Mouse (Mus musculus) limb, embryonic 15.5 days (tissue): ENCODE measurements around the gene Syn3. TPM values are rescaled to one million over a fixed set of nuclear protein-coding genes. Genes with fewer than 3 reads are reported as not detected.

Experiments
- ATAC-seq: fragments of 200-750 bp; cut with Nextera tagmentation; 2 replicates; pipeline ENCODE4 v1.8.0; 2017; ENCODE audit warnings: low read depth, moderate TSS enrichment; ENCODE audit not compliant: insufficient number of reproducible peaks, low FRiP score, low TSS enrichment
- H3K27ac ChIP-seq: fragments of 300-500 bp; sonication (generic); 2 replicates; pipeline ENCODE4 v1.5.1; 2015; ENCODE audit warnings: moderate library complexity, mild to moderate bottlenecking, inconsistent platforms
- H3K27me3 ChIP-seq: fragments of 300-500 bp; sonication (generic); 2 replicates; pipeline ENCODE4 v1.6.1; 2015; ENCODE audit warnings: inconsistent platforms
- H3K36me3 ChIP-seq: fragments of 300-500 bp; sonication (generic); 2 replicates; pipeline ENCODE4 v1.6.1; 2015; ENCODE audit warnings: inconsistent platforms
- H3K4me1 ChIP-seq: fragments of 300-500 bp; sonication (generic); 2 replicates; pipeline ENCODE4 v1.6.1; 2015; ENCODE audit warnings: inconsistent platforms
- H3K4me2 ChIP-seq: fragments of 300-500 bp; sonication (generic); 2 replicates; pipeline ENCODE4 v1.6.1; 2015; ENCODE audit warnings: mild to moderate bottlenecking, inconsistent platforms
- H3K4me3 ChIP-seq: fragments of 300-500 bp; sonication (generic); 2 replicates; pipeline ENCODE4 v1.5.1; 2015; ENCODE audit warnings: mild to moderate bottlenecking, inconsistent platforms
- H3K9ac ChIP-seq: fragments of 300-500 bp; sonication (generic); 2 replicates; pipeline ENCODE4 v1.6.1; 2015; ENCODE audit warnings: inconsistent platforms
- H3K9me3 ChIP-seq: fragments of 300-500 bp; sonication (generic); 2 replicates; pipeline ENCODE4 v1.6.1; 2016; ENCODE audit warnings: inconsistent platforms
- WGBS: fragments of 180-500 bp; shearing (Covaris S2); methylation state at CpG from one replicate; pipeline ENCODE4 v1.1.7; 2015; 5-methylcytosine and 5-hydroxymethylcytosine counted together
- polyA plus RNA-seq: library from polyadenylated mRNA; unstranded; fragments of >200 nt; fragmentation: Nextera tagmentation; extraction: Ambion mirVana; gene quantifications from 2 replicates; pipeline ENCODE4 v1.2.1, GENCODE M21; 2015

The Syn3 gene
- polyA plus RNA-seq, 1 experiment from 2014 or later, result 1.7 TPM

DNA sequence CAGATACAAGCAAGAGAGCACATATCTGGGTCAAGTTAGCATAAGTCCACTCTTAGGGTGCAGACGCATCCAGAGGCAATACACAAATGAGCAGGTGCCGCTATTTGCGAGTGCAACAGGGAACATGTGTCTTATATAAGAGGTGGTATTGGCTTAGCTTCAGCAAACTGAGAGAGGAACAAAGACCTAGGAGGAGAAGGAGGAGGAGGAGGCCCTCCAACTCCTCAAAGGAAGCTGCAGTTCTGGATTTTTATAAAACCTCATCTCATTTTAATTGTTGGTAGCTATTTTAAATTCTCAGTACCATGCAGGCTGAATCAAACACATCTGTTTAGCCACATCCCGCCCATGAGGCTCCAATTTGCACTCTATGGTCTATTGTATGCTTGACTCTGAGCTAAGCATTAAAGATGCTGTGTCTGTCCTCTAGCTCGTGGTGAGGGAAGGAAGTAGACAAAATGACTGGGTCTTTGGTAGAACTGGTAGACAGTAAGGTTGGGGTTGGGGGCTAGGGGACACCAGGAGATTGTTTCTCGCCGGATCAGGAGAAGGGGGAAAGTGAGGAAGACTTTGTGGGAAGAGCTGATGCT is 219.0 kb downstream of the Syn3 start:
- ATAC-seq, result no peak
- no peaks in the 10 kb centered on the region for H3K9me3 ChIP-seq
- peaks cover 14% of the 10 kb centered on the region; the same call in 1 of the 2 replicates for H3K4me1 ChIP-seq
- no peak overlapping the region for H3K4me2 ChIP-seq
- H3K9ac ChIP-seq, result no peak overlapping the region
- no peaks in the 10 kb centered on the region for H3K36me3 ChIP-seq
- H3K27ac ChIP-seq, result no peak overlapping the region
- H3K27me3 ChIP-seq, result no peaks in the 10 kb centered on the region
- WGBS, result 73% methylated on average over 7 of the region's 7 CpGs
- H3K4me3 ChIP-seq, result no peak overlapping the region

DNA sequence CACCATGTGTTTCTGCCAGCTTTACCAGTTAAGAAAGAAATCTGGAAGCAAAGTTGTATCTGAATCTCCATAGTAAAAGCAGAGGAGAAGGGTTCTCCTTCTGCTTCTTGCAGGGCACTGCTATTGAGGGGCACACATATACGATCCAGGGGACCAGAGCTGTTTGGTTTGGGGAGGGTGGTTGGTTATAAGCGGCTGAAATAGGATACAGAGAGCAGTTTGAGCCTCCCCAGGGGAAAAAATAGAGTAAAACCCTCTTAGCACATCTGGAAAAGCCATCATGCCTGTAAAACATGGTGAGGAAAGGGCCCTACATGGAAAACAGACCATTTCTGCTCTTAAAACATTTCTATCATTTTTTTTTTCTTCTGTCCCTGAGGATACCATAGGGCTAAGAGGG is 220.2 kb downstream of the Syn3 start:
- Histone ChIP-seq H3K9ac (no peak overlapping the region), H3K4me1 (peaks cover 21% of the 10 kb centered on the region), H3K9me3 (no peaks in the 10 kb centered on the region), H3K27me3 (no peaks in the 10 kb centered on the region), H3K36me3 (no peaks in the 10 kb centered on the region), H3K4me2 (no peak overlapping the region), H3K27ac (no peak overlapping the region), H3K4me3 (no peak overlapping the region)
- 31% methylated on average over 2 of the region's 2 CpGs for whole genome bisulfite sequencing
- ATAC-seq, result no peak

GRCm38 (mm10) chr10:86277327-86277726 is 221.4 kb downstream of the Syn3 start:
- Histone ChIP-seq H3K27ac (no peak overlapping the region), H3K9me3 (no peaks in the 10 kb centered on the region), H3K36me3 (no peaks in the 10 kb centered on the region), H3K4me3 (no peak overlapping the region), H3K4me2 (no peak overlapping the region), H3K4me1 (peaks cover 21% of the 10 kb centered on the region), H3K9ac (no peak overlapping the region), H3K27me3 (no peaks in the 10 kb centered on the region)
- WGBS, result 62% methylated on average over 5 of the region's 5 CpGs
- no peak for ATAC-seq

DNA sequence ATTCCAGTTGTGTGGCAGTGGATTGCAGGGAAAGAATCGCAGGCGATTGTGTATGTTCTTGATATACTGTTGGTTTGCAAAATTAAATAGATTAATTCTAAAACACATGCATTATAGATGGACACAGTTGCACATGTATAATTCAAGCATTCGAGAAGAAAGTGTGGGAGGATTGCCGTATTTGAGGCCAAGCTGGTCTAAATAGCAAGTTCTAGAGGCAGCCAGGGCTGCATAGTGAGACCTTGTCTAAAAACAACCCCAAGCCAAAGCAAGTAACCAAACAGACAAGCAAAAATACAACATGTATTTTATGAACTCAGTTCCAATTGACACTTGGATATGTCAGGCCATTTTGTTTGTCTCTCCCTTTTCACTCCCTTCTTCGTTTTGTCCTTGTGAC is 223.1 kb downstream of the Syn3 start:
- no peaks in the 10 kb centered on the region for H3K9me3 ChIP-seq
- no peak overlapping the region for H3K27ac ChIP-seq
- no peaks in the 10 kb centered on the region for H3K36me3 ChIP-seq
- H3K4me2 ChIP-seq, result no peak overlapping the region
- peaks cover 23% of the 10 kb centered on the region for H3K4me1 ChIP-seq
- ATAC-seq, result no peak
- WGBS, result 87% methylated on average over 5 of the region's 5 CpGs
- H3K9ac ChIP-seq, result no peak overlapping the region
- H3K27me3 ChIP-seq, result no peaks in the 10 kb centered on the region
- no peak overlapping the region for H3K4me3 ChIP-seq

GRCm38 (mm10) chr10:86273410-86274191 is 225.1 kb downstream of the Syn3 start:
- WGBS, result 55% methylated on average over 19 of the region's 19 CpGs

GRCm38 (mm10) chr10:86272826-86273225 is 225.9 kb downstream of the Syn3 start:
- H3K4me1 ChIP-seq, result peaks cover 9% of the 10 kb centered on the region
- H3K9me3 ChIP-seq, result no peaks in the 10 kb centered on the region
- H3K9ac ChIP-seq, result no peak overlapping the region
- no peaks in the 10 kb centered on the region for H3K36me3 ChIP-seq
- H3K4me2 ChIP-seq, result no peak overlapping the region
- no peaks in the 10 kb centered on the region for H3K27me3 ChIP-seq
- ATAC-seq, result no peak
- H3K4me3 ChIP-seq, result no peak overlapping the region
- H3K27ac ChIP-seq, result no peak overlapping the region
- 85% methylated on average over 3 of the region's 3 CpGs for WGBS

More at GRCm38 (mm10) chr10:86273410-86274191, 225.1 kb downstream of the Syn3 start:
- Histone ChIP-seq H3K9ac (no peak overlapping the region), H3K4me1 (peaks cover 12% of the 10 kb centered on the region), H3K4me2 (no peak overlapping the region), H3K27ac (peak overlapping the region; percentile 43), H3K9me3 (no peaks in the 10 kb centered on the region), H3K4me3 (no peak overlapping the region), H3K27me3 (no peaks in the 10 kb centered on the region), H3K36me3 (no peaks in the 10 kb centered on the region)
- 0 out of 2 replicates have a peak, but pooled peaks have one; percentile 55 for ATAC-seq

- Histone ChIP-seq H3K4me2 (no peak overlapping the region), H3K9ac (no peak overlapping the region), H3K27me3 (no peaks in the 10 kb centered on the region), H3K36me3 (no peaks in the 10 kb centered on the region), H3K27ac (no peak overlapping the region), H3K4me3 (no peak overlapping the region), H3K4me1 (peaks cover 9% of the 10 kb centered on the region), H3K9me3 (no peaks in the 10 kb centered on the region)
- no peak for ATAC-seq
- 73% methylated on average over 3 of the region's 3 CpGs for WGBS
Measured at GRCm38 (mm10) chr10:86270254-86270653, 228.4 kb downstream of the Syn3 start.

DNA sequence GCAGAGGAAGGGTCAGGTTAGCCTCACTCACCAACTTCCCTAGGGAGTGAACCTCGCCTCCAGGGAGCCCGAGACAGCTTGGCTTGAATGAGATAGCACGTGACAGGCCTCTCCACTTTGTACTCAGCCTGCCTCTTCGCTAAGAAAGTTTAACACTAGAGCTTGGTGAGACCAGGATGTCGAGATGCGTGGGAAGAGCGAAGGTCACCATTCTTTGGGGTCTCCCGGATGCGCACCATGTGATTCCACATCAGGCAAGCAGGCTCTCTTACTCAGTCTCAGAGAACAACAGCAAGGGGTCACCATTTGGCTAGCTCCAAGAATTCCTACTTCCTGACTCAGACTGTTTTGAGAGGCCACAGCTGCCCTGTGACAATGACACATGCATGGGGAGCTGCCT is 234.1 kb downstream of the Syn3 start:
- Histone ChIP-seq H3K4me1 (no peaks in the 10 kb centered on the region), H3K9ac (no peak overlapping the region), H3K4me3 (no peak overlapping the region), H3K4me2 (no peak overlapping the region), H3K9me3 (0 out of 2 replicates have a peak, but pooled peaks cover 5% of the 10 kb centered on the region), H3K36me3 (no peaks in the 10 kb centered on the region), H3K27me3 (no peaks in the 10 kb centered on the region), H3K27ac (no peak overlapping the region)
- no peak for ATAC-seq
- 86% methylated on average over 9 of the region's 9 CpGs for WGBS

DNA sequence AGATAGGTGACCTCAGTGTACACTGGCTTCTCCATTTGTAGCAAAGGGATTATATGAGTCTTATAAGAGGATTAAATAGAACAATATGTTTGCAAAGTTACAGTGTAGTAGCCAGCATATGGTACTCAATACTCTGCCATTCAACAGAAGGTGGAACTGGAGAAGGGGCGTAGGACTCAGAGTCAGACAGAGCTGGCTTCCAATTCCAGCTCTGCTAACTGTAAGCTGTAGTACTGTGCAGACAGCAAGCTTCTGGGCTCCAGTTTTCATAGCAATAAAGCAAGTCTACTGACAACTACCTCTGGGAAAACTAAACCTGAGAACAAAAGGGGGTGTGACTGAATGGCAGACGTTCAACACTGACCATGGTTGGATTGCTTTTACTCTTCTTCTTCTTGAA is 237.0 kb downstream of the Syn3 start:
- ATAC-seq, result no peak
- H3K27me3 ChIP-seq, result no peaks in the 10 kb centered on the region
- 0 out of 2 replicates have a peak, but pooled peaks cover 5% of the 10 kb centered on the region for H3K9me3 ChIP-seq
- H3K4me3 ChIP-seq, result no peak overlapping the region
- no peak overlapping the region for H3K9ac ChIP-seq
- no peak overlapping the region for H3K27ac ChIP-seq
- no peak overlapping the region for H3K4me2 ChIP-seq
- H3K36me3 ChIP-seq, result no peaks in the 10 kb centered on the region
- 61% methylated on average over 2 of the region's 2 CpGs for WGBS
- H3K4me1 ChIP-seq, result no peaks in the 10 kb centered on the region

DNA sequence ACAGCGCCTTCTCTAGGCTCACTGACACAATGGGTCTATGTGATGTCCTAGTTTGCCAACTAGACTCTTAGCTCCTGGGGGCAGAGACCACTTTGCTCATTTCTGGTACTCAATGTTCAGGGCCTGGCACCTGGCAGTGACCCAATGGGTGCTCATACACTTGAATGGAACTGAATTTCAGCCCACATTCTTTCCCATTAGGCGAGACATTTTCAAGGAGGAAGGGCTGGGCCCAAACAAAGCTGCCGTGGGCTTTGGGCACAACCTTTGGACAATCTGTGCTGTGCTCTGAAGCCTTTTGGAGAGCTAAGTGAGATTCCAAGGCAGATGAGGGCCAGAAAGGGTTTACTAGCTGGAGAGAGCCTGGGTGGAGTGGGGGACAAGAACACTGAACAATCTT is 239.7 kb downstream of the Syn3 start:
- H3K9ac ChIP-seq, result no peak overlapping the region
- no peaks in the 10 kb centered on the region for H3K36me3 ChIP-seq
- WGBS, result 77% methylated on average over 3 of the region's 3 CpGs
- 0 out of 2 replicates have a peak, but pooled peaks cover 5% of the 10 kb centered on the region for H3K9me3 ChIP-seq
- ATAC-seq, result no peak
- H3K4me3 ChIP-seq, result no peak overlapping the region
- H3K4me1 ChIP-seq, result peaks cover 3% of the 10 kb centered on the region; the same call in 1 of the 2 replicates
- H3K4me2 ChIP-seq, result no peak overlapping the region
- no peaks in the 10 kb centered on the region for H3K27me3 ChIP-seq
- H3K27ac ChIP-seq, result no peak overlapping the region

DNA sequence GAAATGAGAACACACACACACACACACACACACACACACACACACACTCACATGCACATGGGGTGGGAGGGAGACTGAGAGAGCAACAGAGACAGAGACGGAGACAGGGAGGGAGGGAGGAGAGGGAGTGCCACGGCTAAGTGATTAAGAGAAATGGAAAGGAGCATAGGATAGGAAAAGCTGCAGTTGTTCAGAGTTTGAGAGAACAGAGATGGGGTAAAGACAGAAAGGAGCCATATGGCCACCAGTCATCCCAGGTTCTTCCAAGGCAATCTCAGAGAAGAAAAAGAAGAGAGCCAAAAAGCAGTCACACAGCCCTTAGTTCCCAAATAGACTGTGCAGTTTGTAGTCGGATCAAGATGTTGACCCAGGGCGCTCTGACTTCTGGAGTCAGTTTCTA is 240.7 kb downstream of the Syn3 start:
- 56% methylated on average over 4 of the region's 4 CpGs for WGBS
- ATAC-seq, result no peak
- Histone ChIP-seq H3K36me3 (no peaks in the 10 kb centered on the region), H3K4me1 (peaks cover 3% of the 10 kb centered on the region; the same call in 1 of the 2 replicates), H3K9ac (no peak overlapping the region), H3K27ac (no peak overlapping the region), H3K27me3 (no peaks in the 10 kb centered on the region), H3K4me2 (no peak overlapping the region), H3K4me3 (no peak overlapping the region), H3K9me3 (0 out of 2 replicates have a peak, but pooled peaks cover 5% of the 10 kb centered on the region)

DNA sequence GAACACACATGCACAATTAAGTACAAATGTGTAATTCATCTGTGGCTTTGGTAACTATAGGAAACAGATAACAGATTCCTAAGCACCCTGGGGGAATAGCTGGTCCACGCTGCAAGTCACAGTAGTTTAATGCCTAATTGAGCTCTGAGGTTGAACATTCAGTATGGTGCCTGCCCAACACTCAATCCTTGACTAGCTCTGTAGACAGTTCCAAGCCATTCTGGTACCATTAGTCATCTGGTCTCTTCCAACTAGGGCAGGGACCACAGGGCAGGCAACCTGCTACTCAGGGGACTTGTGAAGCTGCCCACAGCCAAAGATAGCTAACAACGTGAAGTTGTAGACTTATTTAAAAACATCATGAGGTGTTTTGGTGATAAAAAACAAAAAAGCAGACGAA is 241.7 kb downstream of the Syn3 start:
- H3K9ac ChIP-seq, result no peak overlapping the region
- no peak overlapping the region for H3K4me2 ChIP-seq
- H3K4me1 ChIP-seq, result peaks cover 3% of the 10 kb centered on the region; the same call in 1 of the 2 replicates
- no peaks in the 10 kb centered on the region for H3K36me3 ChIP-seq
- ATAC-seq, result no peak
- H3K4me3 ChIP-seq, result no peak overlapping the region
- 72% methylated on average over 3 of the region's 3 CpGs for WGBS
- 0 out of 2 replicates have a peak, but pooled peaks cover 5% of the 10 kb centered on the region for H3K9me3 ChIP-seq
- no peak overlapping the region for H3K27ac ChIP-seq
- no peaks in the 10 kb centered on the region for H3K27me3 ChIP-seq
